Mouse (Mus musculus) thymus, adult 2 months (tissue): Measurements from ENCODE around the gene Klhdc7b. TPM values are rescaled to one million over a fixed set of nuclear protein-coding genes. Genes with fewer than 3 reads are reported as not detected.
A peak's percentile ranks its signal among the peaks of the same experiment; 100 is the strongest.

ENCODE experiments used
- DNase-seq: peaks from one replicate; pipeline ENCODE4 v3.0.0; 2021
- H3K27ac ChIP-seq: fragments of 200-500 bp; 2 replicates; pipeline ENCODE4 v1.5.1; 2012; ENCODE audit warnings: low read length, control low read depth; ENCODE audit not compliant: control insufficient read depth, insufficient read depth
- H3K27me3 ChIP-seq: fragments of 200-500 bp; 2 replicates; pipeline ENCODE4 v1.6.1; 2012; ENCODE audit warnings: mild to moderate bottlenecking, low read length, moderate library complexity, mixed read lengths; ENCODE audit not compliant: control insufficient read depth, insufficient read depth
- H3K36me3 ChIP-seq: fragments of 200-500 bp; 2 replicates; pipeline ENCODE4 v1.6.1; 2012; ENCODE audit warnings: mild to moderate bottlenecking, low read length, moderate library complexity; ENCODE audit not compliant: control insufficient read depth, insufficient read depth
- H3K4me1 ChIP-seq: fragments of 200-500 bp; replicated peaks from 2 replicates; pipeline ENCODE4 v1.6.1; 2012; ENCODE audit warnings: low read length; ENCODE audit not compliant: control insufficient read depth, insufficient read depth
- H3K4me3 ChIP-seq: fragments of 200-500 bp; 2 replicates; pipeline ENCODE4 v1.5.1; 2012; ENCODE audit warnings: mild to moderate bottlenecking, low read length, control low read depth, moderate library complexity; ENCODE audit not compliant: control insufficient read depth, insufficient read depth
- CTCF ChIP-seq: fragments of 200-500 bp; IDR thresholded peaks from 2 replicates; pipeline ENCODE4 v1.5.1; 2012; ENCODE audit warnings: mild to moderate bottlenecking, control low read depth, low read length, moderate library complexity, borderline replicate concordance; ENCODE audit not compliant: control insufficient read depth, poor library complexity, insufficient read depth; ENCODE audit errors: extremely low read depth
- POLR2A ChIP-seq: fragments of 200-500 bp; IDR thresholded peaks from 2 replicates; pipeline ENCODE4 v1.6.1; 2012; ENCODE audit warnings: mild to moderate bottlenecking, low read length, control low read depth, moderate library complexity; ENCODE audit not compliant: control insufficient read depth, poor library complexity, insufficient read depth; ENCODE audit errors: extremely low read depth
- WGBS: fragments of 180-500 bp; shearing (Covaris S2); methylation state at CpG from one replicate; pipeline ENCODE4 v1.1.7; 2018; 5-methylcytosine and 5-hydroxymethylcytosine counted together
- polyA plus RNA-seq: library from polyadenylated mRNA; depleted of rRNA; stranded (reverse); fragments of >200 nt; gene quantifications from 2 replicates; pipeline ENCODE4 v1.2.3, GENCODE M21; 2012

The Klhdc7b gene
- polyA plus RNA-seq, 1 experiment, result 0.13 TPM

DNA sequence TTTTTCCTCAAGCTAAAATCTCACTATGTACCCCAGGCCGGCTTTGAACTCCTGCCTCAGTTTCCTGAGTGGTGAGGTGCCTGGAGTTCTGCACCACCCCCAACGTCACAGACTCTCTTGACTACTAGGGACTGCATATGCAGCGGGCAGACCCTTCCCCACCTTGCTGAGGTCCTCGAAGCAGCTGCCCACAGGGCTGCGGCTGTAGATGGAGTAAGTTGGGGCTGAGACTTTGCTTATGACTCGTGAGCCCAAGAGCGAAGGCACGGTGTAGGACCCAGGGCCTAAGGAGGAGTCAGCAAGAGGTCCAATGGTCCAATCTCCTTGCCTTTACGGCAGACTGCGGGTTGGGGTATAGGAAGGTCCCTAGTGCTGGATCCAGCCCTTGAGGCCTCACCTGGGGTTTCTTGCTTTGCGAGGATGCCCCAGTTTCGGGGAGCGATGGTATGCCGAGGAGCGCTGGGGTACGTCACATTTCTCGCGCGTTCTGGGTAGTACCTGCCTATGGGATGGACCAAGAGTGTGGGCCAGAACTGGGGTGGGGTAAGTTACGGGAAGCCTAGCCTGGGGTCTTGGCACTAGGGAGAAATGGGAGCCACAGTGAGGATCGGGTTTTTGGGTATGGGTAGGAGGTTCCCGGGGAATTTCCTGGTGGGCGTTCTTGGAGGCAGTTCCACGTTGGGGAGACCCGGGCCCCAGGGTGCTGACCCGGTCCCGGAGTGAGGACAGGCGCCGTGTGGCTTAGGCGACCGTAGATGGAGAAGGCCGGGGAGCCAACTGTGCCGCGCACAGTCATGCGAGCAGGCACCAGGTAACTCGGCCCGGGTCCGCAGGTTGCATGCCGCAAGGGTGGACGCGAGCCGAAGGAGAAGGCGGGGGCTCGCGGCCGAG, 6.5 kb upstream of the Klhdc7b start:
- WGBS, result 21% methylated on average over 46 of the region's 46 CpGs
- no peak for DNase-seq
- no peaks in the 10 kb centered on the region for H3K27me3 ChIP-seq
- H3K27ac ChIP-seq, result no peak overlapping the region
- no peak; the same call in 1 of the 2 replicates for TF ChIP-seq POLR2A
- no peak for TF ChIP-seq CTCF
- H3K36me3 ChIP-seq, result no peaks in the 10 kb centered on the region
- peaks cover 28% of the 10 kb centered on the region for H3K4me1 ChIP-seq
- peak overlapping the region; percentile 72 for H3K4me3 ChIP-seq

DNA sequence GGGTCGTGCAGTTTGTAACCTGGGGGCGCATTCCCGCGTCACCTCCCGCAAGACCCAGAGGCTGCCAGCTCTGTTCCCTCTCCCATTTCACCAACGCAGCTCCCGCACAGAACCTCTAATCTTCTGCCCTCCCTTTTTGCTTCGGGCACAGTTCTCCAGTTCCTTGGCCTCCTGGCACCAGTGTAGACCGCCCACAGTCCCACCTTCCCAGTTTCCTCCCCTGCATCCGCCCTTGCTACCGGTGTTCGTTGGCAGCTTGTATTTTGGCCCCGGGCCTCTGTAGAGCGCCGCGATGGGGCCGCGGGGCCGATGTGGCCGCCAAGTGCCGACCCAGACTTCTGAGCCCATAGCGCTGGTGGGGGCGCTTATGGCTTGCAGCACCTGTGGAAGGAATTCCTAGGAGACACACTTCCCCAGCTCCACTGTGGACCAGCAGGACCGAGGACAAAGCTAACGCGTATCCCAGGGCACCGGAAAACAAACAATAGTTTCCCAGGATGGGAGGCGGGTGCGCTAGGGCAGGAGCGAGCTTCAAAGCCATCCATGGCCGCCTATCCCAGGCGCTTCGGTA, 5.8 kb upstream of the Klhdc7b start, which contains the start of gene Odf3b:
TSS of gene Odf3b (minus strand) at position 452 of the 571 bp plus-strand sequence.
- Histone ChIP-seq H3K4me1 (peaks cover 26% of the 10 kb centered on the region), H3K36me3 (no peaks in the 10 kb centered on the region), H3K4me3 (peak within 1 kb of the TSS; percentile 72), H3K27ac (no peak within 1 kb of the TSS), H3K27me3 (no peaks in the 10 kb centered on the region)
- DNase-seq, result peak; percentile 50
- WGBS, result 2% methylated on average over 33 of the region's 33 CpGs
- TF ChIP-seq POLR2A (peak; percentile 37; the same call in 1 of the 2 replicates), CTCF (no peak)

DNA sequence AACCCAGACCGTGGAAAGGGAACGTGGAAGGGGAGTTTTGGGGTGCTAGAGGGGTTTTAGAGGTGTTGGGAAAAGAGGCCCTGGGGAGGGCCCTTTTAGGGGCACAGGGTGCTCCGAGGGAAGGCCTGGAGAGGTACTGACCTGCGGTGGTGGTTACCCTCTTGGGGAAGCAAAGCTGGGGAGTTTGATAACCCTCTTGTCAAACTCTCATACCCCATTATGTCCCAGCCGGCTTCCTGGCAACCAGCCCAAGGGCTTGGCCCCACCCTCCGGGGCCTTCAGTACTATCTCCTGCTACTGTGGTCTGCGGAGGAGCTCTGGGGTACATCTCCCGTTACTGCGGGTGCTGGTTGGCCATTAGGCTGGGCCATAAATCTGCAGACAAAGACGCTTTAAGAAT, 5.3 kb upstream of the Klhdc7b start:
- no peaks in the 10 kb centered on the region for H3K27me3 ChIP-seq
- peak overlapping the region; percentile 72 for H3K4me3 ChIP-seq
- no peak overlapping the region for H3K27ac ChIP-seq
- 4% methylated on average over 10 of the region's 10 CpGs for WGBS
- H3K36me3 ChIP-seq, result no peaks in the 10 kb centered on the region
- TF ChIP-seq CTCF (no peak), POLR2A (no peak)
- peak; percentile 38 for DNase-seq
- H3K4me1 ChIP-seq, result peaks cover 24% of the 10 kb centered on the region

DNA sequence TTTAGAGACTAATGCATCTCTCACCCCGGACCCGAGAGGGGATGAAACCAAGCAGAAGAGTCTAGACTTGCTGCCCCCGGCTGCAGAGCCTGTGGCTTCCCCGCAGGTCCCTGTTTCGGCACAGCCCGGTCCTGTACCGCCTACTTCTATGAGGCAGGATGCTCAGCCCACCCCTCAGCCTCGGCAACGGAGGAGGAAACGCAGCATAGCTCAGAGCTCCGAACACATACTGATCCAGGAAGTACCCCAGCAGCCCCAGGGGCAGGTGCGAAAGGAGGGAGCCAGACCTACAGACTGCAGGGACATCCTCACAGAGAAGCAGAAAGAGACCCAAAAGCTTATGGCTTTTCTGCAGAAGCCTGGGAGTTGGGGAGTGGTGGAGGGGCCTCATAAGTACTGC, 2.4 kb downstream of the Klhdc7b start:
- Histone ChIP-seq H3K27me3 (no peaks in the 10 kb centered on the region), H3K4me1 (peaks cover 13% of the 10 kb centered on the region)
- WGBS, result 5% methylated on average over 12 of the region's 12 CpGs

DNA sequence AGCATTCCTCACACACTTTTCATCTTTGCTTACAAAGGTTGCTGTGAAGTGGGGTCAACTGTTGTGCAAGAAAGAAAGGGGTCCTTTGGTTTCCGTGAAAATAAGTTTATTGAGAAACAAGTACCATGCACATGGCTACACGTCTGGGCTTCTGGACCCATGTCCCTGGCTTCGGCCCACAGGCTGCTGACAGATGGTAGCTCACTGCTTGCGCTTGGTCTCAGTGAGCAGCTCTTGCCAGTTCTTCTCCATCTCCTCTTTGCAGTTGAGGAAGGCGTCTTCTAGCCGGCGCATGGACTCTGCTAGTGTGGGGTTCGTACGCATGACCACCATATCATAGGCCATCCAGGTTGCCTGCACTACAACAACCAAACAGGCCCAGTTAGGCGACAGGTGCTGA, 5.4 kb downstream of the Klhdc7b start:
- Histone ChIP-seq H3K4me3 (no peak overlapping the region), H3K27me3 (no peaks in the 10 kb centered on the region), H3K27ac (no peak overlapping the region), H3K4me1 (peaks cover 13% of the 10 kb centered on the region), H3K36me3 (no peaks in the 10 kb centered on the region)
- TF ChIP-seq CTCF (no peak), POLR2A (no peak)
- WGBS, result 97% methylated on average over 10 of the region's 10 CpGs
- DNase-seq, result no peak

More for the DNA sequence above, 2.4 kb downstream of the Klhdc7b start:
- Histone ChIP-seq H3K4me3 (no peak overlapping the region), H3K27ac (no peak overlapping the region), H3K36me3 (no peaks in the 10 kb centered on the region)
- peak; percentile 63 for DNase-seq
- TF ChIP-seq POLR2A, result no peak
- TF ChIP-seq CTCF, result no peak

DNA sequence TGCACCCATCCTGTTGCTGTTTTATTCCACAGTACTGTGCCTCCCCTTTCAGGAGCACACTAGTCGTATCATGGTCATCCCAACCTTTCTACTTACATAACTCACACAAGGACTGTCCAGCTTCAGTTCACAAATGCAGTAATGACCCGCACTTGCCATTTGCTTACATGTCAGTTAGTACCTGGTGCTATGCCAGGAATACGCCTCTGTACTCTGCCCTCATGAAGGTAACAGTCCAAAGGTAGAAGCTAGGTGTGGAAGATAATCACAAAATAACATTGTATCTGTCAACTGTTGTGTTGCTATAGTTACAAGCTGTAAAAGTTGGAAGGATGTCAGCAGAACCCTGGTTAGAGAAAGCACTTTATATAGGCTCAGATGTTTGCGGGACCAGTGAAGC, 12.2 kb downstream of the Klhdc7b start:
- no peak for DNase-seq
- H3K27me3 ChIP-seq, result no peaks in the 10 kb centered on the region
- H3K27ac ChIP-seq, result no peak overlapping the region
- 95% methylated on average over 4 of the region's 4 CpGs for WGBS
- H3K36me3 ChIP-seq, result no peaks in the 10 kb centered on the region
- H3K4me1 ChIP-seq, result no peaks in the 10 kb centered on the region
- no peak for TF ChIP-seq CTCF
- TF ChIP-seq POLR2A, result no peak
- H3K4me3 ChIP-seq, result no peak overlapping the region

DNA sequence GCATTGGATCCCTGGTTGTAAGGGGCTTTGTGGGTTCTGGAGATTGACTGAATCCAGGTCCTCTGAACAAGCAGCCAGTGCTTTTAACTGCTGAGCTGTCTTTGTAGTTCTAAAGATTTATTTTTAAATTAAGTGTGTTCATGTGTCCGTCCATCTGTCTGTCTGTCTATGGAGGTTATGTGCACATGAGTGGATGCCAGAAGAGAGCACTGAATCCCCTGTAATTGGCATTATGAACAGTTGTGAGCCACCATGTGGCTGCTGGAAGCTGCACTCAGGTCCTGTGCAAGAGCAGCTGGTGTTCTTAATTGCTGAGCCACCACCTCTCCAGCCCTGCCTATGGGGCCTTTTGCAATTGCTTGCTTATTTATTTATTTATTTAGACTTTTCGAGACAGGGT, 13.4 kb downstream of the Klhdc7b start:
- Histone ChIP-seq H3K27ac (no peak overlapping the region), H3K27me3 (no peaks in the 10 kb centered on the region), H3K4me3 (no peak overlapping the region), H3K4me1 (no peaks in the 10 kb centered on the region), H3K36me3 (no peaks in the 10 kb centered on the region)
- no peak for DNase-seq
- TF ChIP-seq CTCF (no peak), POLR2A (no peak)
- WGBS, result 99% methylated on average over 2 of the region's 2 CpGs
